Mouse (Mus musculus): Measurements from ENCODE around the gene Ostf1. TPM values are rescaled to one million over a fixed set of nuclear protein-coding genes. Genes with fewer than 3 reads are reported as not detected.
"Not testable (repeated sequence)": the region's sequence is repeated elsewhere in the genome, so short reads cannot be mapped to it uniquely, and the experiment has no call there.

Ostf1 gene
- total and polyA plus RNA-seq, 3 experiments: 110 to 175 (median 131) TPM

- H3K27ac ChIP-seq (ENCODE audit: insufficient read depth, low read depth): no peak overlapping the region
- no peak overlapping the region for H3K9ac ChIP-seq (ENCODE audit: insufficient read depth, low read depth)
- H3K36me3 ChIP-seq (replicated peaks in 1 of 2; ENCODE audit: control insufficient read depth in 1 of 2, insufficient read depth in 1 of 2, low read length in 1 of 2): peaks cover 40 to 86% of the 10 kb centered on the region in 2 experiments
- DNase-seq (ENCODE audit: extremely low read depth): no peak
- H3K4me3 ChIP-seq (replicated peaks in 1 of 3; ENCODE audit: low read depth in 2 of 3, low read length in 2 of 3, poor library complexity in 1 of 3): no peak overlapping the region
- H3K9me3 ChIP-seq (replicated peaks; ENCODE audit: low read length): no peaks in the 10 kb centered on the region
- H3K27me3 ChIP-seq (replicated peaks): no peaks in the 10 kb centered on the region
- no peak overlapping the region for H3K4me2 ChIP-seq (ENCODE audit: insufficient read depth, low read depth, poor library complexity, severe bottlenecking)
- TF ChIP-seq ZNF384 (IDR thresholded peaks at IDR 0.05; ENCODE audit: low read depth, low read length) (no peak), BHLHE40 (IDR thresholded peaks at IDR 0.05; ENCODE audit: low read depth, low read length) (no peak), ZKSCAN1 (IDR thresholded peaks at IDR 0.05; ENCODE audit: borderline replicate concordance, low read depth, low read length) (no peak), RCOR1 (conservative IDR thresholded peaks at IDR 0.05; ENCODE audit: low read depth, low read length) (no peak), TCF12 (IDR thresholded peaks at IDR 0.05; ENCODE audit: low read depth, low read length) (no peak), NELFE (IDR thresholded peaks at IDR 0.05; ENCODE audit: low read depth, low read length) (no peak), E2F4 (IDR thresholded peaks at IDR 0.05; ENCODE audit: insufficient replicate concordance, low read depth, low read length) (no peak), ETS1 (conservative IDR thresholded peaks at IDR 0.05; ENCODE audit: low read depth, low read length) (no peak), ELF1 (IDR thresholded peaks at IDR 0.05; ENCODE audit: low read depth, low read length) (no peak), ZMIZ1 (IDR thresholded peaks at IDR 0.05; ENCODE audit: low read depth, low read length) (no peak), MYC (IDR thresholded peaks at IDR 0.05; ENCODE audit: low read depth, low read length) (no peak), TBP (conservative IDR thresholded peaks at IDR 0.05; ENCODE audit: low read depth, low read length) (no peak), POLR2AphosphoS2 (IDR thresholded peaks at IDR 0.05; ENCODE audit: low read depth, low read length) (no peak), UBTF (IDR thresholded peaks at IDR 0.05; ENCODE audit: low read depth, low read length) (no peak)
- dilution Hi-C loops (cut with MboI; ENCODE audit: extremely low pct_ligation_motif_present, extremely low pct_unique_long_range_greater_than_20kb, low sequenced_read_pairs): no loop called here
- in situ Hi-C loops (cut with MboI; ENCODE audit: low pct_ligation_motif_present, low pct_unique_long_range_greater_than_20kb, low sequenced_read_pairs): loop anchor here (25.0 kb wide), 1 partner anchor 247 kb away; no protein-coding TSS in a partner anchor
- no peaks in the 10 kb centered on the region; the same call in 1 of the 2 replicates for H3K79me2 ChIP-seq (replicated peaks; ENCODE audit: control insufficient read depth, extremely low read depth, insufficient read depth, poor library complexity, severe bottlenecking)
- peaks cover 0 to 7% of the 10 kb centered on the region in 2 experiments; a peak in 1 of 4 replicates for H3K4me1 ChIP-seq (ENCODE audit: control insufficient read depth in 1 of 2, insufficient read depth in 2 of 2)
Observed at GRCm38 (mm10) chr19:18590234-18590633, 41.4 kb downstream of the Ostf1 start.

GRCm38 (mm10) chr19:18589276-18589675, 42.3 kb downstream of the Ostf1 start:
- Histone ChIP-seq H3K79me2 (replicated peaks; ENCODE audit: control insufficient read depth, extremely low read depth, insufficient read depth, poor library complexity, severe bottlenecking) (no peaks in the 10 kb centered on the region; the same call in 1 of the 2 replicates), H3K36me3 (replicated peaks in 1 of 2; ENCODE audit: control insufficient read depth in 1 of 2, insufficient read depth in 1 of 2, low read length in 1 of 2) (peaks cover 47 to 87% of the 10 kb centered on the region in 2 experiments), H3K9me3 (replicated peaks; ENCODE audit: low read length) (no peaks in the 10 kb centered on the region), H3K4me2 (ENCODE audit: insufficient read depth, low read depth, poor library complexity, severe bottlenecking) (no peak overlapping the region), H3K27ac (ENCODE audit: insufficient read depth, low read depth) (no peak overlapping the region), H3K27me3 (replicated peaks) (no peaks in the 10 kb centered on the region), H3K4me1 (ENCODE audit: control insufficient read depth in 1 of 2, insufficient read depth in 2 of 2) (peaks cover 0 to 2% of the 10 kb centered on the region in 2 experiments; a peak in 1 of 4 replicates), H3K4me3 (replicated peaks in 1 of 3; ENCODE audit: low read depth in 2 of 3, low read length in 2 of 3, poor library complexity in 1 of 3) (no peak overlapping the region), H3K9ac (ENCODE audit: insufficient read depth, low read depth) (no peak overlapping the region)
- no peak for TF ChIP-seq RAD21 (IDR thresholded peaks at IDR 0.05; ENCODE audit: low read depth, low read length)
- no peak for TF ChIP-seq EP300 (IDR thresholded peaks at IDR 0.05; ENCODE audit: low read length)
- no peak for TF ChIP-seq NRF1 (IDR thresholded peaks at IDR 0.05; ENCODE audit: low read depth, low read length)
- no peak for TF ChIP-seq MXI1 (IDR thresholded peaks at IDR 0.05; ENCODE audit: low read depth, low read length)
- dilution Hi-C loops (cut with MboI; ENCODE audit: extremely low pct_ligation_motif_present, extremely low pct_unique_long_range_greater_than_20kb, low sequenced_read_pairs): no loop called here
- in situ Hi-C loops (cut with MboI; ENCODE audit: low pct_ligation_motif_present, low pct_unique_long_range_greater_than_20kb, low sequenced_read_pairs): loop anchor here (25.0 kb wide), 1 partner anchor 248 kb away; no protein-coding TSS in a partner anchor
- DNase-seq (ENCODE audit: extremely low read depth): no peak

GRCm38 (mm10) chr19:18588801-18589200, 42.8 kb downstream of the Ostf1 start:
- H3K79me2 ChIP-seq (replicated peaks; ENCODE audit: control insufficient read depth, extremely low read depth, insufficient read depth, poor library complexity, severe bottlenecking); H3K4me2 ChIP-seq (ENCODE audit: insufficient read depth, low read depth, poor library complexity, severe bottlenecking); H3K4me1 ChIP-seq (ENCODE audit: control insufficient read depth in 1 of 2, insufficient read depth in 2 of 2); dilution Hi-C loops (cut with MboI; ENCODE audit: extremely low pct_ligation_motif_present, extremely low pct_unique_long_range_greater_than_20kb, low sequenced_read_pairs); H3K9ac ChIP-seq (ENCODE audit: insufficient read depth, low read depth); H3K27me3 ChIP-seq (replicated peaks); DNase-seq (ENCODE audit: extremely low read depth); H3K27ac ChIP-seq (ENCODE audit: insufficient read depth, low read depth); H3K4me3 ChIP-seq (replicated peaks in 1 of 3; ENCODE audit: low read depth in 2 of 3, low read length in 2 of 3, poor library complexity in 1 of 3); H3K9me3 ChIP-seq (replicated peaks; ENCODE audit: low read length): not testable (repeated sequence)
- H3K36me3 ChIP-seq (replicated peaks in 1 of 2; ENCODE audit: control insufficient read depth in 1 of 2, insufficient read depth in 1 of 2, low read length in 1 of 2): peaks cover 48 to 88% of the 10 kb centered on the region in 2 experiments
- in situ Hi-C loops (cut with MboI; ENCODE audit: low pct_ligation_motif_present, low pct_unique_long_range_greater_than_20kb, low sequenced_read_pairs): loop anchor here (25.0 kb wide), 1 partner anchor 248 kb away; no protein-coding TSS in a partner anchor

Data from CH12.LX (cell line).